Mouse (Mus musculus) hindbrain, embryonic 11.5 days (tissue): ENCODE measurements around the gene Nrip1. TPM values are rescaled to one million over a fixed set of nuclear protein-coding genes. Genes with fewer than 3 reads are reported as not detected.
A peak's percentile ranks its signal among the peaks of the same experiment; 100 is the strongest.

Experiments used
- ATAC-seq: fragments of 200-750 bp; cut with Nextera tagmentation; 2 replicates; pipeline ENCODE4 v1.8.0; 2017; ENCODE audit warnings: mild to moderate bottlenecking, moderate TSS enrichment, moderate library complexity; ENCODE audit not compliant: low FRiP score
- DNase-seq: peaks from one replicate; pipeline ENCODE4 v3.0.0-alpha.2; 2015; ENCODE audit warnings: low spot score
- H3K27ac ChIP-seq: fragments of 300-500 bp; sonication (generic); 2 replicates; pipeline ENCODE4 v1.5.1; 2014; ENCODE audit warnings: mild to moderate bottlenecking, low read depth, low read length
- H3K27me3 ChIP-seq: fragments of 300-500 bp; sonication (generic); 2 replicates; pipeline ENCODE4 v1.6.1; 2014; ENCODE audit warnings: mild to moderate bottlenecking, low read length, moderate library complexity, mixed read lengths; ENCODE audit not compliant: control insufficient read depth, insufficient read depth
- H3K36me3 ChIP-seq: fragments of 300-500 bp; sonication (generic); 2 replicates; pipeline ENCODE4 v1.6.1; 2014; ENCODE audit warnings: mild to moderate bottlenecking, low read length, moderate library complexity, mixed read lengths; ENCODE audit not compliant: control insufficient read depth, insufficient read depth
- H3K4me1 ChIP-seq: fragments of 300-500 bp; sonication (generic); replicated peaks from 2 replicates; pipeline ENCODE4 v1.6.1; 2014; ENCODE audit warnings: low read length, mixed read lengths; ENCODE audit not compliant: control insufficient read depth, insufficient read depth
- H3K4me2 ChIP-seq: fragments of 300-500 bp; sonication (generic); replicated peaks from 2 replicates; pipeline ENCODE4 v1.6.1; 2014; ENCODE audit warnings: mild to moderate bottlenecking, low read depth, low read length
- H3K4me3 ChIP-seq: fragments of 300-500 bp; sonication (generic); 2 replicates; pipeline ENCODE4 v1.5.1; 2014; ENCODE audit warnings: low read depth, low read length
- H3K9ac ChIP-seq: fragments of 300-500 bp; sonication (generic); 2 replicates; pipeline ENCODE4 v1.6.1; 2014; ENCODE audit warnings: low read depth, low read length
- H3K9me3 ChIP-seq: fragments of 300-500 bp; sonication (generic); 2 replicates; pipeline ENCODE4 v1.6.1; 2016; ENCODE audit warnings: low read length; ENCODE audit not compliant: control insufficient read depth
- WGBS: fragments of 180-500 bp; shearing (Covaris S2); extraction: QIAGEN DNeasy Blood & Tissue Kit; methylation state at CpG from one replicate; pipeline ENCODE4 v1.1.7; 2014; 5-methylcytosine and 5-hydroxymethylcytosine counted together
- polyA plus RNA-seq: library from polyadenylated mRNA; unstranded; fragments of >200 nt; fragmentation: Nextera tagmentation; extraction: Ambion mirVana; gene quantifications from 2 replicates; pipeline ENCODE4 v1.2.1, GENCODE M21; 2014

The Nrip1 gene
- polyA plus RNA-seq, 1 experiment from 2014 or later = 35.5 TPM

GRCm38 (mm10) chr16:76369236-76369635, 4.4 kb downstream of the Nrip1 start:
- DNase-seq (no peak), ATAC-seq (no peak)
- Histone ChIP-seq H3K9me3 (no peaks in the 10 kb centered on the region), H3K27ac (no peak overlapping the region), H3K36me3 (no peaks in the 10 kb centered on the region), H3K4me1 (no peaks in the 10 kb centered on the region), H3K4me3 (no peak overlapping the region), H3K4me2 (no peak overlapping the region), H3K27me3 (no peaks in the 10 kb centered on the region), H3K9ac (no peak overlapping the region)
- WGBS = 78% methylated on average over 9 of the region's 9 CpGs

GRCm38 (mm10) chr16:76367261-76367908, 6.2 kb downstream of the Nrip1 start:
- H3K9me3 ChIP-seq = no peaks in the 10 kb centered on the region
- H3K4me1 ChIP-seq = no peaks in the 10 kb centered on the region
- 91% methylated on average over 12 of the region's 12 CpGs for WGBS
- H3K36me3 ChIP-seq = no peaks in the 10 kb centered on the region
- ATAC-seq (no peak), DNase-seq (no peak)
- H3K4me2 ChIP-seq = no peak overlapping the region
- H3K4me3 ChIP-seq = no peak overlapping the region
- no peak overlapping the region for H3K9ac ChIP-seq
- no peaks in the 10 kb centered on the region for H3K27me3 ChIP-seq
- no peak overlapping the region for H3K27ac ChIP-seq

DNA sequence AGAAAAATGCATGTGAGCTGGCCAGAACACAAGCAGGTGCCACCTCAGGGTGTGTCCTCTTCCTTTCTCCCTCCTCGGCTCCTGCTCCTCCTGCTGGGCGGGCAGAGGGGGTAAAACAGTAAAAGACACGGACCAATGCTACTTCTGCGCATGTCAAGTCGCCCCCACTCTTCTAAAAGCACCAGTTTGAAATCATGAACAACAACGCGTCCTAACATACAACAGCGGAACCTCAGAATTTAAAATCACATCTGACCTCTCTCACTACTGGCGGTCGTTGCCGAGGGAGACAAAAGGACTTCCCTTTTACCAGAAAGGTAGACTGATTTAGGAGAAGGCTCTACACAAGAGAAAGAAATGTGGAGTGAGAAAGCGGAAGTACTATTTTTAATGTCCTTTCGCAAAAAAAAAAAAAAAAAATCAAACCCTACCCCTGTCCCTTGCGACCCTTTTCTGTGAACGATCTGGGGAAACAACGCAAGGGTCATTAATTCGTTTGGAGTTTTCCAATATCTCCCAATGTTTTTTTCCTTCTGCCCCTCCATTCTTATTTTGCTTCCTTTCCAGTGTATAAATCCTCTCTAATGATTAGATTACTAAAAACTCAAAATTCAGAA, 7.7 kb downstream of the Nrip1 start:
- no peak overlapping the region for H3K9ac ChIP-seq
- H3K9me3 ChIP-seq = no peaks in the 10 kb centered on the region
- no peak overlapping the region for H3K27ac ChIP-seq
- no peaks in the 10 kb centered on the region for H3K4me1 ChIP-seq
- DNase-seq (no peak), ATAC-seq (no peak)
- WGBS = 73% methylated on average over 17 of the region's 17 CpGs
- no peaks in the 10 kb centered on the region for H3K27me3 ChIP-seq
- H3K4me3 ChIP-seq = no peak overlapping the region
- H3K4me2 ChIP-seq = no peak overlapping the region
- no peaks in the 10 kb centered on the region for H3K36me3 ChIP-seq

GRCm38 (mm10) chr16:76365237-76365636, 8.4 kb downstream of the Nrip1 start:
- H3K27me3 ChIP-seq = no peaks in the 10 kb centered on the region
- H3K4me2 ChIP-seq = no peak overlapping the region
- no peaks in the 10 kb centered on the region for H3K9me3 ChIP-seq
- peak; percentile 19; the same call in 1 of the 2 replicates for ATAC-seq
- peak overlapping the region; percentile 2; the same call in 1 of the 2 replicates for H3K27ac ChIP-seq
- H3K4me1 ChIP-seq = no peaks in the 10 kb centered on the region
- H3K9ac ChIP-seq = no peak overlapping the region
- H3K4me3 ChIP-seq = no peak overlapping the region
- DNase-seq = no peak
- no peaks in the 10 kb centered on the region for H3K36me3 ChIP-seq
- 78% methylated on average over 10 of the region's 10 CpGs for WGBS

- H3K4me1 ChIP-seq = no peaks in the 10 kb centered on the region
- ATAC-seq = no peak
- WGBS = 98% methylated on average over 3 of the region's 3 CpGs
Measured at GRCm38 (mm10) chr16:76363641-76364040, 10.0 kb downstream of the Nrip1 start.

DNA sequence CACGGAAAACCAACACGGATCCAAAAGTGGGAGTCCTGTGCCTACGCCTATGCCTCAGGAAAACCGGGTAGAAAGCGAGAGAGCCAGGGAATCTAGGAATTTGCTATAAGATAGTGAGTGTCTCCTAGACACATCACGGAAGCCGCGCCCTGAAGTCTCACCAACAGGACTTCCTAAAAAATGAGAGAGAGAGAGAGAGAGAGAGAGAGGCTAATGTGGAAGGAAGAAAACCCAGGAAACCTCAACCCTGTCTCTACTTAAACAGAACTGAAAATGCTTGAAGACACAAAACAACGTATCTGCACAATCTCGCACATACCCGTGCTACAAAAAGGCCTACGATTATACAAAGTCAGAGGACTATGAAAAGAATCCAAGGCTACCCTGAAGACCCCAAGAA, 10.6 kb downstream of the Nrip1 start:
- Histone ChIP-seq H3K9me3 (no peaks in the 10 kb centered on the region), H3K4me2 (no peak overlapping the region), H3K4me3 (no peak overlapping the region), H3K36me3 (no peaks in the 10 kb centered on the region), H3K27me3 (no peaks in the 10 kb centered on the region), H3K9ac (no peak overlapping the region), H3K4me1 (no peaks in the 10 kb centered on the region), H3K27ac (no peak overlapping the region)
- DNase-seq (no peak), ATAC-seq (no peak)
- WGBS = 96% methylated on average over 12 of the region's 12 CpGs

More at GRCm38 (mm10) chr16:76363641-76364040, 10.0 kb downstream of the Nrip1 start:
- Histone ChIP-seq H3K9me3 (no peaks in the 10 kb centered on the region), H3K9ac (no peak overlapping the region), H3K4me2 (no peak overlapping the region), H3K27me3 (no peaks in the 10 kb centered on the region), H3K27ac (no peak overlapping the region), H3K36me3 (no peaks in the 10 kb centered on the region), H3K4me3 (no peak overlapping the region)
- no peak for DNase-seq

- Histone ChIP-seq H3K36me3 (no peaks in the 10 kb centered on the region), H3K9ac (no peak overlapping the region), H3K27ac (no peak overlapping the region), H3K4me1 (no peaks in the 10 kb centered on the region), H3K27me3 (no peaks in the 10 kb centered on the region), H3K4me3 (no peak overlapping the region), H3K9me3 (no peaks in the 10 kb centered on the region), H3K4me2 (no peak overlapping the region)
- DNase-seq (no peak), ATAC-seq (no peak)
- 84% methylated on average over 6 of the region's 6 CpGs for WGBS
Measured at GRCm38 (mm10) chr16:76360441-76360840, 13.2 kb downstream of the Nrip1 start.

- Histone ChIP-seq H3K4me2 (no peak overlapping the region), H3K4me3 (no peak overlapping the region), H3K9ac (no peak overlapping the region), H3K9me3 (no peaks in the 10 kb centered on the region), H3K4me1 (no peaks in the 10 kb centered on the region), H3K27ac (no peak overlapping the region), H3K36me3 (no peaks in the 10 kb centered on the region), H3K27me3 (no peaks in the 10 kb centered on the region)
- WGBS = 77% methylated on average over 4 of the region's 4 CpGs
- DNase-seq (no peak), ATAC-seq (no peak)
Measured at GRCm38 (mm10) chr16:76358757-76359156, 14.9 kb downstream of the Nrip1 start.

GRCm38 (mm10) chr16:76358128-76358748, 15.4 kb downstream of the Nrip1 start:
- H3K27ac ChIP-seq = no peak overlapping the region
- H3K4me2 ChIP-seq = no peak overlapping the region
- no peak overlapping the region for H3K9ac ChIP-seq
- no peak for DNase-seq
- H3K4me1 ChIP-seq = no peaks in the 10 kb centered on the region
- no peaks in the 10 kb centered on the region for H3K9me3 ChIP-seq
- H3K36me3 ChIP-seq = no peaks in the 10 kb centered on the region
- H3K4me3 ChIP-seq = no peak overlapping the region
- no peaks in the 10 kb centered on the region for H3K27me3 ChIP-seq
- peak; percentile 35 for ATAC-seq
- WGBS = 75% methylated on average over 18 of the region's 18 CpGs
